Mouse (Mus musculus) megakaryocyte, embryonic 14.5 days (primary cell): ENCODE measurements at regions not wholly inside any gene's neighbourhood (a gene's known extent, or its start where the extent isn't known, plus 50 kb on each side); places are given as distances from the start of the nearest gene placed in this dataset.
"Not testable (repeated sequence)": the region's sequence is repeated elsewhere in the genome, so short reads cannot be mapped to it uniquely, and the experiment has no call there.

Experiments
- H3K27me3 ChIP-seq: replicated peaks from 2 replicates; pipeline ENCODE3; 2012; ENCODE audit warnings: inconsistent platforms
- H3K36me3 ChIP-seq: replicated peaks from 2 replicates; pipeline ENCODE3; 2012; ENCODE audit warnings: low read length, inconsistent platforms, mixed read lengths
- H3K4me1 ChIP-seq: 2 replicates; pipeline ENCODE4 v1.6.1; 2012; ENCODE audit warnings: inconsistent platforms
- H3K4me3 ChIP-seq: replicated peaks from 2 replicates; pipeline ENCODE3; 2012; ENCODE audit warnings: moderate library complexity, mild to moderate bottlenecking, inconsistent platforms
- H3K9me3 ChIP-seq: 2 replicates; pipeline ENCODE4 v1.6.1; 2012; ENCODE audit warnings: inconsistent platforms
- FLI1 ChIP-seq: IDR thresholded peaks from 2 replicates; pipeline ENCODE4 v1.6.1; 2012; ENCODE audit warnings: low read length, inconsistent platforms, mixed read lengths
- GATA1 ChIP-seq: IDR thresholded peaks from 3 replicates; pipeline ENCODE4 v1.6.1; 2012; ENCODE audit warnings: mixed read lengths, low read length, inconsistent platforms, borderline replicate concordance

- H3K27me3 ChIP-seq: no peaks in the 10 kb centered on the region
- no peaks in the 10 kb centered on the region for H3K9me3 ChIP-seq
- TF ChIP-seq FLI1: no peak
- H3K36me3 ChIP-seq: no peaks in the 10 kb centered on the region
- no peak overlapping the region for H3K4me3 ChIP-seq
- no peaks in the 10 kb centered on the region for H3K4me1 ChIP-seq
Measured at GRCm38 (mm10) chr11:45396009-45396408, 455.8 kb upstream of the Clint1 start.

GRCm38 (mm10) chr11:45398188-45398587 lies 453.7 kb upstream of the Clint1 start:
- no peak for TF ChIP-seq GATA1
- no peak for TF ChIP-seq FLI1
- H3K4me3 ChIP-seq: no peak overlapping the region
- no peaks in the 10 kb centered on the region for H3K27me3 ChIP-seq
- no peaks in the 10 kb centered on the region for H3K9me3 ChIP-seq
- no peaks in the 10 kb centered on the region for H3K4me1 ChIP-seq
- no peaks in the 10 kb centered on the region for H3K36me3 ChIP-seq

- H3K9me3 ChIP-seq: 0 out of 2 replicates have a peak, but pooled peaks cover 7% of the 10 kb centered on the region
- no peaks in the 10 kb centered on the region for H3K27me3 ChIP-seq
- no peak overlapping the region for H3K4me3 ChIP-seq
- H3K4me1 ChIP-seq: no peaks in the 10 kb centered on the region
- TF ChIP-seq FLI1 (no peak), GATA1 (no peak)
- H3K36me3 ChIP-seq: no peaks in the 10 kb centered on the region
Measured at GRCm38 (mm10) chr11:45404377-45405029, 447.3 kb upstream of the Clint1 start.

GRCm38 (mm10) chr11:45424066-45424465 lies 427.8 kb upstream of the Clint1 start:
- not testable (repeated sequence) for H3K27me3 ChIP-seq, H3K4me1 ChIP-seq, H3K9me3 ChIP-seq, H3K36me3 ChIP-seq, H3K4me3 ChIP-seq

- no peak overlapping the region for H3K4me3 ChIP-seq
- H3K4me1 ChIP-seq: no peaks in the 10 kb centered on the region
- TF ChIP-seq FLI1 (no peak), GATA1 (no peak)
- no peaks in the 10 kb centered on the region for H3K36me3 ChIP-seq
- H3K27me3 ChIP-seq: no peaks in the 10 kb centered on the region
- no peaks in the 10 kb centered on the region for H3K9me3 ChIP-seq
Measured at GRCm38 (mm10) chr11:45440937-45441720, 410.7 kb upstream of the Clint1 start.

GRCm38 (mm10) chr11:45446512-45446911 lies 405.3 kb upstream of the Clint1 start:
- no peaks in the 10 kb centered on the region for H3K27me3 ChIP-seq
- no peaks in the 10 kb centered on the region; the same call in 1 of the 2 replicates for H3K9me3 ChIP-seq
- no peaks in the 10 kb centered on the region for H3K36me3 ChIP-seq
- H3K4me3 ChIP-seq: no peak overlapping the region
- no peaks in the 10 kb centered on the region for H3K4me1 ChIP-seq
- TF ChIP-seq GATA1: no peak
- TF ChIP-seq FLI1: no peak

GRCm38 (mm10) chr11:45454234-45454633 lies 397.6 kb upstream of the Clint1 start:
- Histone ChIP-seq H3K27me3 (no peaks in the 10 kb centered on the region), H3K4me1 (no peaks in the 10 kb centered on the region), H3K9me3 (peaks cover 7% of the 10 kb centered on the region; the same call in 1 of the 2 replicates), H3K36me3 (no peaks in the 10 kb centered on the region), H3K4me3 (no peak overlapping the region)
- no peak for TF ChIP-seq FLI1

- peaks cover 10% of the 10 kb centered on the region; the same call in 1 of the 2 replicates for H3K9me3 ChIP-seq
- H3K4me3 ChIP-seq: no peak overlapping the region
- H3K4me1 ChIP-seq: no peaks in the 10 kb centered on the region
- no peaks in the 10 kb centered on the region for H3K27me3 ChIP-seq
- TF ChIP-seq GATA1 (no peak), FLI1 (no peak)
- no peaks in the 10 kb centered on the region for H3K36me3 ChIP-seq
Measured at GRCm38 (mm10) chr11:45454933-45455332, 396.9 kb upstream of the Clint1 start.

- TF ChIP-seq GATA1: no peak
- no peak for TF ChIP-seq FLI1
- Histone ChIP-seq H3K36me3 (no peaks in the 10 kb centered on the region), H3K9me3 (0 out of 2 replicates have a peak, but pooled peaks cover 10% of the 10 kb centered on the region), H3K27me3 (no peaks in the 10 kb centered on the region), H3K4me1 (no peaks in the 10 kb centered on the region), H3K4me3 (no peak overlapping the region)
Measured at GRCm38 (mm10) chr11:45456724-45457123, 395.1 kb upstream of the Clint1 start.

- H3K36me3 ChIP-seq: no peaks in the 10 kb centered on the region
- no peaks in the 10 kb centered on the region for H3K4me1 ChIP-seq
- no peak for TF ChIP-seq FLI1
- TF ChIP-seq GATA1: no peak
- no peak overlapping the region for H3K4me3 ChIP-seq
- no peaks in the 10 kb centered on the region for H3K27me3 ChIP-seq
- H3K9me3 ChIP-seq: 0 out of 2 replicates have a peak, but pooled peaks cover 10% of the 10 kb centered on the region
Measured at GRCm38 (mm10) chr11:45457597-45457996, 394.3 kb upstream of the Clint1 start.
